Mouse (Mus musculus): ENCODE data around the gene 4933405O20Rik.

DNA sequence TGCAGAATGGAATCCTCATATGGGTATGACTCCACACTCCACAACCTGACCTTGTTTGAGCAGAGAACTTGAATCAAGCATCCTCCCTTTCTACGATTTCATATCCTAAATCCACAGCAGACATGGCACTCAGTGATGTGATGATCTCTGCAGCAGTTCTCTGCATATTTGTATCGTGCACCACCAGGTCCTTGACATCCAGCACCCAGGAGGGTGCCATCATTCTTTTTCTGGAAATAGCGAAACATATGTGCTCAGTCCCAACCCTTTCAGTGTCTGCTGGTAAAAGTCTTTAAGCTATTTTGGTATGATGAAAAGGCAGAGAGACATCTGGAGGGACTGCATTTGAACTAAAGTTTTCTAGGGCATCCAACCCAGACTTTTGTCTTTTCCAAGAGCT is 36.3 kb upstream of the 4933405O20Rik start:
- TF ChIP-seq GATA1 (IDR thresholded peaks at IDR 0.05; ENCODE audit: low read length): no peak
- TF ChIP-seq TAL1 (IDR thresholded peaks at IDR 0.05; ENCODE audit: low read length): no peak

All from erythroblast, embryonic 14.5 days (primary cell).